In genomic region chr10:79682551-79682915, GRCm38 (mm10) we compare ENCODE assay signal across 8 mouse cellular contexts. TPM values are rescaled to one million over a fixed set of nuclear protein-coding genes. Genes with fewer than 3 reads are reported as not detected.
DNase-seq lines count a peak whose midpoint lies in the region; ATAC-seq and TF ChIP-seq lines count a peak whose summit lies in the region.

No protein-coding gene starts in this region.

- H3K4me1 ChIP-seq in embryonic facial prominence, embryonic 11.5 days (ENCODE audit: control insufficient read depth, insufficient read depth, low read length), result peaks cover 6% of the 10 kb centered on the region
- H3K4me1 ChIP-seq in thymus, adult 2 months (replicated peaks; ENCODE audit: control insufficient read depth, insufficient read depth, low read length), result peaks cover 19% of the 10 kb centered on the region

- H3K27me3 ChIP-seq in C2C12 (ENCODE audit: control insufficient read depth, insufficient read depth, insufficient read length), result no peaks in the 10 kb centered on the region
- H3K27me3 ChIP-seq in embryonic facial prominence, embryonic 11.5 days (ENCODE audit: control insufficient read depth, insufficient read depth, low read length), result no peaks in the 10 kb centered on the region
- no peaks in the 10 kb centered on the region for H3K27me3 ChIP-seq in thymus, adult 2 months (ENCODE audit: control insufficient read depth, insufficient read depth, low read length)

- no peaks in the 10 kb centered on the region for H3K9me3 ChIP-seq in embryonic facial prominence, embryonic 11.5 days (replicated peaks; ENCODE audit: control insufficient read depth, low read length)

- peaks cover 55% of the 10 kb centered on the region for H3K79me2 ChIP-seq in C2C12 (ENCODE audit: control insufficient read depth, insufficient read depth)

- DNase-seq in gastrocnemius, adult 2 months, result peak; percentile 61
- DNase-seq in gastrocnemius, postnatal 36 days, result no peak
- DNase-seq in embryonic facial prominence, embryonic 11.5 days (ENCODE audit: low spot score), result no peak
- peak; percentile 55 for DNase-seq in induced T-regulatory cell, adult 2 months (ENCODE audit: low read depth)
- DNase-seq in lung, postnatal 14 days, result peak; percentile 25
- DNase-seq in thymus, adult 2 months, result peak; percentile 35
- no peak for DNase-seq in right cerebral cortex, postnatal 4 days

- intact Hi-C loops in gastrocnemius, adult 2 months (cut with DNase I), result loop anchor here (2.0 kb wide), 1 partner anchor 22 kb away; the partner anchor contains the start of gene Bsg
- intact Hi-C loops in gastrocnemius, postnatal 36 days (cut with DNase I), result no loop called here

- no peak for TF ChIP-seq POLR2A in thymus, adult 2 months (IDR thresholded peaks at IDR 0.05; ENCODE audit: control insufficient read depth, extremely low read depth, insufficient read depth, low read length, poor library complexity)

- peak overlapping the region; percentile 78 for H3ac ChIP-seq in C2C12 (ENCODE audit: control insufficient read depth, insufficient read length, low read depth)

- peak overlapping the region; percentile 98 for H3K4me3 ChIP-seq in gastrocnemius, adult 2 months
- peak overlapping the region; percentile 99 for H3K4me3 ChIP-seq in C2C12 (ENCODE audit: insufficient read depth, poor library complexity, severe bottlenecking)
- H3K4me3 ChIP-seq in embryonic facial prominence, embryonic 11.5 days (ENCODE audit: low read depth, low read length), result peak overlapping the region; percentile 89
- H3K4me3 ChIP-seq in thymus, adult 2 months (ENCODE audit: control insufficient read depth, insufficient read depth, low read length), result peak overlapping the region; percentile 70

- TF ChIP-seq CTCF in gastrocnemius, adult 2 months (IDR thresholded peaks at IDR 0.05), result no peak
- no peak for TF ChIP-seq CTCF in C2C12 (IDR thresholded peaks at IDR 0.05; ENCODE audit: control insufficient read depth, insufficient read depth, insufficient read length)
- TF ChIP-seq CTCF in thymus, adult 2 months (IDR thresholded peaks at IDR 0.05; ENCODE audit: borderline replicate concordance, control insufficient read depth, extremely low read depth, insufficient read depth, low read length, poor library complexity), result no peak

- H3K79me3 ChIP-seq in C2C12 (ENCODE audit: low read depth), result peaks cover 43% of the 10 kb centered on the region

- peak overlapping the region; percentile 57 for H3K4me2 ChIP-seq in embryonic facial prominence, embryonic 11.5 days (ENCODE audit: low read depth, low read length)

- H3K9ac ChIP-seq in embryonic facial prominence, embryonic 11.5 days (replicated peaks; ENCODE audit: low read length), result peak overlapping the region; percentile 83

- peak overlapping the region; percentile 99 for H3K27ac ChIP-seq in gastrocnemius, adult 2 months
- no peak overlapping the region; the same call in 1 of the 2 replicates for H3K27ac ChIP-seq in embryonic facial prominence, embryonic 11.5 days (replicated peaks; ENCODE audit: low read depth, low read length)
- no peak overlapping the region for H3K27ac ChIP-seq in thymus, adult 2 months (ENCODE audit: control insufficient read depth, insufficient read depth, low read length)

- 0% methylated on average over 10 of the region's 10 CpGs for WGBS in embryonic facial prominence, embryonic 11.5 days
- WGBS in thymus, adult 2 months, result 0% methylated on average over 10 of the region's 10 CpGs

- peaks cover 44% of the 10 kb centered on the region for H3K36me3 ChIP-seq in C2C12 (ENCODE audit: control insufficient read depth, insufficient read depth)
- peaks cover 10% of the 10 kb centered on the region for H3K36me3 ChIP-seq in embryonic facial prominence, embryonic 11.5 days (replicated peaks; ENCODE audit: control insufficient read depth, insufficient read depth, low read depth, low read length)
- H3K36me3 ChIP-seq in thymus, adult 2 months (ENCODE audit: control insufficient read depth, insufficient read depth, low read length), result peaks cover 20% of the 10 kb centered on the region

- peak; percentile 10; the same call in 1 of the 2 replicates for ATAC-seq in embryonic facial prominence, embryonic 11.5 days (replicated peaks; ENCODE audit: insufficient number of reproducible peaks, low FRiP score, low TSS enrichment, low read depth)

TF ChIP-seq in C2C12, 6 proteins besides CTCF, POLR2A, EP300 and RAD21:
- no peak for TF ChIP-seq FOSL1 (IDR thresholded peaks at IDR 0.05; ENCODE audit: insufficient read depth, low read length, poor library complexity, severe bottlenecking)

RNA-seq across cellular contexts. Expression of gene Cdc34, which starts 0.5 kb away (rescaled TPM):
- total RNA-seq in gastrocnemius, adult 2 months (2021), result 100 to 1,000 TPM; 366 to 415 TPM
- 100 to 1,000 TPM; 344 to 378 TPM for total RNA-seq in gastrocnemius, postnatal 36 days (2021)
- polyA plus RNA-seq in C2C12 (2012; fragmentation: generic; extraction: Trizol), result 235 TPM
- 150 and 157 TPM in 2 replicates for polyA plus RNA-seq in embryonic facial prominence, embryonic 11.5 days (2014; fragmentation: Nextera tagmentation; extraction: Ambion mirVana)
- polyA plus RNA-seq in thymus, adult 2 months (2012; rRNA removed), result 309 and 321 TPM in 2 replicates

RNA-seq across cellular contexts. Expression of gene Gzmm, which starts 6.3 kb away (rescaled TPM):
- total RNA-seq in gastrocnemius, adult 2 months (2021), result 1 to 10 TPM; 7.2 to 9.8 TPM
- 1 to 10 TPM; 4.4 to 6.0 TPM for total RNA-seq in gastrocnemius, postnatal 36 days (2021)
- polyA plus RNA-seq in C2C12 (2012; fragmentation: generic; extraction: Trizol), result 0.51 TPM
- 0.77 TPM in 1 of 2 replicates, not detected in the other for polyA plus RNA-seq in embryonic facial prominence, embryonic 11.5 days (2014; fragmentation: Nextera tagmentation; extraction: Ambion mirVana)
- 0.57 and 1.2 TPM in 2 replicates for polyA plus RNA-seq in thymus, adult 2 months (2012; rRNA removed)

RNA-seq across cellular contexts. Expression of gene Tpgs1, which starts 13.4 kb away (rescaled TPM):
- total RNA-seq in gastrocnemius, adult 2 months (2021), result 10 to 100 TPM; 18.4 to 19.2 TPM
- 10 to 100 TPM; 19.2 to 19.6 TPM for total RNA-seq in gastrocnemius, postnatal 36 days (2021)
- 80.7 TPM for polyA plus RNA-seq in C2C12 (2012; fragmentation: generic; extraction: Trizol)
- 65.6 and 67.3 TPM in 2 replicates for polyA plus RNA-seq in embryonic facial prominence, embryonic 11.5 days (2014; fragmentation: Nextera tagmentation; extraction: Ambion mirVana)
- 92.1 and 92.3 TPM in 2 replicates for polyA plus RNA-seq in thymus, adult 2 months (2012; rRNA removed)

RNA-seq across cellular contexts. Expression of gene Madcam1, which starts 18.2 kb away (rescaled TPM):
- total RNA-seq in gastrocnemius, adult 2 months (2021), result not detected
- total RNA-seq in gastrocnemius, postnatal 36 days (2021), result not detected
- not detected for polyA plus RNA-seq in C2C12 (2012; fragmentation: generic; extraction: Trizol)
- 3.9 and 5.5 TPM in 2 replicates for polyA plus RNA-seq in embryonic facial prominence, embryonic 11.5 days (2014; fragmentation: Nextera tagmentation; extraction: Ambion mirVana)
- 2.9 and 4.0 TPM in 2 replicates for polyA plus RNA-seq in thymus, adult 2 months (2012; rRNA removed)

RNA-seq across cellular contexts. Expression of gene Bsg, which starts 21.8 kb away (rescaled TPM):
- total RNA-seq in gastrocnemius, adult 2 months (2021), result 100 to 1,000 TPM; 650 to 652 TPM
- 100 to 1,000 TPM; 528 to 635 TPM for total RNA-seq in gastrocnemius, postnatal 36 days (2021)
- polyA plus RNA-seq in C2C12 (2012; fragmentation: generic; extraction: Trizol), result 749 TPM
- polyA plus RNA-seq in embryonic facial prominence, embryonic 11.5 days (2014; fragmentation: Nextera tagmentation; extraction: Ambion mirVana), result 630 and 667 TPM in 2 replicates
- polyA plus RNA-seq in thymus, adult 2 months (2012; rRNA removed), result 345 and 396 TPM in 2 replicates

Comparison
In these comparisons a context has a peak if more than half of its experiments do, and no peak if none do; other contexts are left out.
1. DNase-seq: peak in gastrocnemius, adult 2 months (single experiment), induced T-regulatory cell, adult 2 months (single experiment), lung, postnatal 14 days (single experiment) and thymus, adult 2 months (single experiment); none in gastrocnemius, postnatal 36 days (0 of 2), embryonic facial prominence, embryonic 11.5 days (single experiment) and right cerebral cortex, postnatal 4 days (single experiment).
2. Peak in every context shown above with its lines, with median percentiles within 50 percentile points of each other: H3K4me3 ChIP-seq.